Mouse (Mus musculus): ENCODE results near the gene Myrf.

GRCm38 (mm10) chr19:10190796-10191195 is 49.8 kb downstream of the Myrf start:
- TF ChIP-seq CTCF (IDR thresholded peaks at IDR 0.05; ENCODE audit: borderline replicate concordance, extremely low read depth, insufficient read depth, insufficient read length) (peak; percentile 77; the same call in 1 of the 2 replicates), POLR2A (IDR thresholded peaks at IDR 0.05; ENCODE audit: borderline replicate concordance, extremely low read depth, insufficient read depth, insufficient read length, poor library complexity, severe bottlenecking) (no peak)
